Mouse (Mus musculus): Measurements from ENCODE around the gene Foxp1. TPM values are rescaled to one million over a fixed set of nuclear protein-coding genes. Genes with fewer than 3 reads are reported as not detected.

Foxp1 gene
- polyA plus RNA-seq, 1 experiment from 2014 or later, result 65.4 TPM

DNA sequence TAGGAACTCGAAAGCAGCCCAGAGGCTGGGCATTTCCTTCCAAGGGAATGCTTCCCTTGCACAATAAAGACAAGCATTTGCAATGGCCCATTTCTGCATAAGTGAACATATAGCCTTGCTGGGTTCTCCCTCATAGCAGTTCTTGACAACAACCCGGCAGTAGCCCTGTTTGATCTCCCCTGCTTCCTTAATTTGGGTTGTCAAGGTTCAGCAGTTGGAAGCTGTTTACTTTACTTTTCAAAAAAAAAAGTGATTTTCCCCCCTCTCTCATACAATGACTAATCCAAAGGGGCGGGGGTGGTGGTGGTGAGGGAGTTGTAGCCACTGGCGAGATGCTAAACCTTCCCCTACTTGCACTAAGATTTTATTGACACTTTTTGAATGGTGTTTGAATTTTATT, 3.5 kb downstream of the Foxp1 start:
- no peak for DNase-seq (ENCODE audit: low spot score)
- no peak overlapping the region for H3K27ac ChIP-seq (replicated peaks; ENCODE audit: low read depth, low read length)

DNA sequence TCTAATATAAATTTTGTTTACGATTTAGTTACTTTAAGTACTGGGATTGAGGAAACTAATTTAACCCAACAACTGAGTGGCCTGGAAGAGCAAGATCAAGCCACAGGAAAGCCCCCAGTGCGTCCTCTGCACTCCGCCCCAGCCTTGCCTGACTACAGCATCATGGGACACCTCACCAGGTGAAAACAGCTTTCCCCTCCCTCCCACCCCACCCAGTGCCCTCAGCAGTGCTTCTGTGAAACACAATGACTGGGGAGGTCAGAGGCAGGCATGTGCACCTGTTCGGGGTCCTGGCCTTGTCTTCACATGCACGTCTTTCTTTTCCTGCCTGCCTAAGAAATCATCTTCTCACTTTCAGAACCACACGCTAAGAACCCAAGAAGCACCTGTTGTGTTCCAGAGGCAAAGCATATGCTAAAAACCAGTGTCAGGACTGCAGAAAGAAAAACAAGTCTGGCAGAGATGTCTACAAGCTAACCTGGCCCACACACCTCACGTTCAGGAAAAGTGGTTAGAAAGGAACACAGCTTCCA, 6.8 kb downstream of the Foxp1 start:
- H3K4me2 ChIP-seq (ENCODE audit: low read depth, severe bottlenecking), result no peak overlapping the region
- H3K4me3 ChIP-seq (ENCODE audit: low read depth, low read length), result no peak overlapping the region
- peaks cover 6% of the 10 kb centered on the region; the same call in 1 of the 2 replicates for H3K4me1 ChIP-seq (ENCODE audit: control insufficient read depth, insufficient read depth, low read length)
- 77% methylated on average over 7 of the region's 7 CpGs for WGBS
- H3K9ac ChIP-seq (ENCODE audit: low read length), result no peak overlapping the region
- no peak for ATAC-seq (ENCODE audit: insufficient number of reproducible peaks, low FRiP score, low TSS enrichment, low read depth)
- peaks cover 4% of the 10 kb centered on the region for H3K27me3 ChIP-seq (ENCODE audit: control insufficient read depth, insufficient read depth, low read length)
- no peak for DNase-seq (ENCODE audit: low spot score)
- H3K27ac ChIP-seq (replicated peaks; ENCODE audit: low read depth, low read length), result no peak overlapping the region
- H3K9me3 ChIP-seq (ENCODE audit: control insufficient read depth, low read length), result no peaks in the 10 kb centered on the region
- no peaks in the 10 kb centered on the region for H3K36me3 ChIP-seq (ENCODE audit: control insufficient read depth, insufficient read depth, low read length)

More for the DNA sequence above, 3.5 kb downstream of the Foxp1 start:
- H3K9me3 ChIP-seq (ENCODE audit: control insufficient read depth, low read length), result no peaks in the 10 kb centered on the region
- no peak overlapping the region for H3K9ac ChIP-seq (ENCODE audit: low read length)
- no peak for ATAC-seq (ENCODE audit: insufficient number of reproducible peaks, low FRiP score, low TSS enrichment, low read depth)
- peaks cover 4% of the 10 kb centered on the region for H3K27me3 ChIP-seq (ENCODE audit: control insufficient read depth, insufficient read depth, low read length)
- 16% methylated on average over 4 of the region's 4 CpGs for WGBS
- no peak overlapping the region for H3K4me3 ChIP-seq (ENCODE audit: low read depth, low read length)
- H3K4me2 ChIP-seq (ENCODE audit: low read depth, severe bottlenecking), result no peak overlapping the region
- H3K4me1 ChIP-seq (ENCODE audit: control insufficient read depth, insufficient read depth, low read length), result 0 out of 2 replicates have a peak, but pooled peaks cover 3% of the 10 kb centered on the region
- H3K36me3 ChIP-seq (ENCODE audit: control insufficient read depth, insufficient read depth, low read length), result no peaks in the 10 kb centered on the region

DNA sequence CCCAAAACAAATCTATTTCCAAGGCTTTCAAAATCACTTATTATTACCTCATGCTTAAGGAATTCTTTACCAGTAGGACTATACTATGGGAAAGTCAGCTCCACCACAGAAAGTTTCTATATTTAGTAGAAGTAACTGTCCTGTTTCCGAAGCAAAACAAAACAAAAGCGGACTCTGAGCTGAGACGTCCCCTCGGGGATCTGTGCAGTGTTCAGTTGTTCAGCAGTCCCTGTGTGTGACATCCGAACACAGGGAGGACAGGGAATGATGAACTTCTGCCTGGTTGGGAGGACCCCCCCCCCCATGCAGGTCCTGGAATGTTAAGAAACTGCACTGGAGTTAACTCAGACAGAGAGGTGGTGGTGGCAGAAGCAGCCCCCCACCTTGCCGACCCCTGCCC, 10.7 kb downstream of the Foxp1 start:
- H3K4me3 ChIP-seq (ENCODE audit: low read depth, low read length), result no peak overlapping the region
- H3K4me1 ChIP-seq (ENCODE audit: control insufficient read depth, insufficient read depth, low read length), result peaks cover 3% of the 10 kb centered on the region; the same call in 1 of the 2 replicates
- WGBS, result 77% methylated on average over 6 of the region's 6 CpGs
- H3K9ac ChIP-seq (ENCODE audit: low read length), result no peak overlapping the region
- H3K27ac ChIP-seq (replicated peaks; ENCODE audit: low read depth, low read length), result no peak overlapping the region
- no peaks in the 10 kb centered on the region for H3K36me3 ChIP-seq (ENCODE audit: control insufficient read depth, insufficient read depth, low read length)
- H3K27me3 ChIP-seq (ENCODE audit: control insufficient read depth, insufficient read depth, low read length), result no peaks in the 10 kb centered on the region; the same call in 1 of the 2 replicates
- H3K9me3 ChIP-seq (ENCODE audit: control insufficient read depth, low read length), result no peaks in the 10 kb centered on the region
- ATAC-seq (ENCODE audit: insufficient number of reproducible peaks, low FRiP score, low TSS enrichment, low read depth) (no peak), DNase-seq (ENCODE audit: low spot score) (no peak)
- no peak overlapping the region for H3K4me2 ChIP-seq (ENCODE audit: low read depth, severe bottlenecking)

GRCm38 (mm10) chr6:99509189-99509592, 13.3 kb downstream of the Foxp1 start:
- H3K9ac ChIP-seq (ENCODE audit: low read length), result no peak overlapping the region
- no peaks in the 10 kb centered on the region for H3K36me3 ChIP-seq (ENCODE audit: control insufficient read depth, insufficient read depth, low read length)
- H3K27ac ChIP-seq (replicated peaks; ENCODE audit: low read depth, low read length), result no peak overlapping the region
- no peak overlapping the region for H3K4me2 ChIP-seq (ENCODE audit: low read depth, severe bottlenecking)
- H3K4me1 ChIP-seq (ENCODE audit: control insufficient read depth, insufficient read depth, low read length), result peaks cover 3% of the 10 kb centered on the region; the same call in 1 of the 2 replicates
- DNase-seq (ENCODE audit: low spot score) (no peak), ATAC-seq (ENCODE audit: insufficient number of reproducible peaks, low FRiP score, low TSS enrichment, low read depth) (no peak)
- 91% methylated on average over 9 of the region's 9 CpGs for WGBS
- H3K9me3 ChIP-seq (ENCODE audit: control insufficient read depth, low read length), result no peaks in the 10 kb centered on the region
- H3K4me3 ChIP-seq (ENCODE audit: low read depth, low read length), result no peak overlapping the region
- no peaks in the 10 kb centered on the region for H3K27me3 ChIP-seq (ENCODE audit: control insufficient read depth, insufficient read depth, low read length)

DNA sequence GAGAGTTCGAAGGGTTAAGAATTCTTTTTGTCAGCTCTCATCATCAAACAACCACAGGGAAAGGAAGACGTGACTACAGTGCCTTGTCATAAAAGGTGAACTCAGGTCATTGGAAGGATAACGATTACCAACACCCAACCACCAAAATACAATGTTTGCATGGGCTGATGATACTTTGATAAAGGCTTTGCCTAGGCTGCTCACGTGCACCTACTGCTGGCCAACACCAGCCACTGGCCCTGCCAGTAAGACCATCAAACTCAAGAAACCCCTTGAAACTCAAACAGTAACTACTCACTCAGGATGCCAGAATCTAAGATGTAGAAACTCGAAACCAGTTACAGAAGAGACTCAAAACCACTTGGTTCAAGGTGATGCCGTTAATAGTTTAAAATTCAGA, 15.7 kb downstream of the Foxp1 start:
- H3K36me3 ChIP-seq (ENCODE audit: control insufficient read depth, insufficient read depth, low read length), result no peaks in the 10 kb centered on the region
- 80% methylated on average over 6 of the region's 6 CpGs for WGBS
- H3K27me3 ChIP-seq (ENCODE audit: control insufficient read depth, insufficient read depth, low read length), result no peaks in the 10 kb centered on the region
- H3K4me2 ChIP-seq (ENCODE audit: low read depth, severe bottlenecking), result no peak overlapping the region
- no peak overlapping the region for H3K4me3 ChIP-seq (ENCODE audit: low read depth, low read length)
- H3K9ac ChIP-seq (ENCODE audit: low read length), result no peak overlapping the region
- DNase-seq (ENCODE audit: low spot score) (no peak), ATAC-seq (ENCODE audit: insufficient number of reproducible peaks, low FRiP score, low TSS enrichment, low read depth) (no peak)
- H3K27ac ChIP-seq (replicated peaks; ENCODE audit: low read depth, low read length), result no peak overlapping the region
- H3K9me3 ChIP-seq (ENCODE audit: control insufficient read depth, low read length), result no peaks in the 10 kb centered on the region
- no peaks in the 10 kb centered on the region for H3K4me1 ChIP-seq (ENCODE audit: control insufficient read depth, insufficient read depth, low read length)

GRCm38 (mm10) chr6:99503741-99504140, 18.8 kb downstream of the Foxp1 start:
- H3K4me3 ChIP-seq (ENCODE audit: low read depth, low read length), result no peak overlapping the region
- DNase-seq (ENCODE audit: low spot score), result no peak
- H3K9ac ChIP-seq (ENCODE audit: low read length), result no peak overlapping the region
- H3K27ac ChIP-seq (replicated peaks; ENCODE audit: low read depth, low read length), result no peak overlapping the region
- ATAC-seq (ENCODE audit: insufficient number of reproducible peaks, low FRiP score, low TSS enrichment, low read depth), result no peak
- H3K9me3 ChIP-seq (ENCODE audit: control insufficient read depth, low read length), result no peaks in the 10 kb centered on the region
- H3K36me3 ChIP-seq (ENCODE audit: control insufficient read depth, insufficient read depth, low read length), result no peaks in the 10 kb centered on the region
- no peaks in the 10 kb centered on the region for H3K27me3 ChIP-seq (ENCODE audit: control insufficient read depth, insufficient read depth, low read length)
- no peak overlapping the region for H3K4me2 ChIP-seq (ENCODE audit: low read depth, severe bottlenecking)
- WGBS, result 94% methylated on average over 1 of the region's 1 CpGs
- no peaks in the 10 kb centered on the region for H3K4me1 ChIP-seq (ENCODE audit: control insufficient read depth, insufficient read depth, low read length)

DNA sequence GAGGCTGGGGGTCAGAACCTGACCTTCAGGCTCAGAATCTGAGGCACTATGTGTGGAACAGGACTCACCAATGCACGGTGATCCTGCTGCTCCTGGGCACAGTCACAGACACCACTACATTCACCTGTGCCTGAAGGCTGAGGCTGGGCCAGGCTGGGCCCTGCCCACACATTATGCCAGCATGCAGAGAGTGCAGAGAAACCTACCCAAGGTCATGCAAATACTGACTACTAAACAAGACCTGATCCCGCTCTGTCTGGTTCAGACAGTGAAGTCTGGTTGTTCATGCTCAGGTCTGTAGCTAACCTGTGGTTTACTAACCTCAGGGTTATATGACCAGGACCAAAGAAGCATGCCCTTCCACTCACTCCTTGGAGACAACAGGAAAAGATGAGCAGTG, 19.8 kb downstream of the Foxp1 start:
- Histone ChIP-seq H3K4me2 (ENCODE audit: low read depth, severe bottlenecking) (no peak overlapping the region), H3K4me3 (ENCODE audit: low read depth, low read length) (no peak overlapping the region), H3K27ac (replicated peaks; ENCODE audit: low read depth, low read length) (no peak overlapping the region), H3K9me3 (ENCODE audit: control insufficient read depth, low read length) (no peaks in the 10 kb centered on the region), H3K9ac (ENCODE audit: low read length) (no peak overlapping the region), H3K36me3 (ENCODE audit: control insufficient read depth, insufficient read depth, low read length) (no peaks in the 10 kb centered on the region), H3K27me3 (ENCODE audit: control insufficient read depth, insufficient read depth, low read length) (no peaks in the 10 kb centered on the region), H3K4me1 (ENCODE audit: control insufficient read depth, insufficient read depth, low read length) (no peaks in the 10 kb centered on the region; the same call in 1 of the 2 replicates)
- DNase-seq (ENCODE audit: low spot score), result no peak
- 86% methylated on average over 2 of the region's 2 CpGs for WGBS
- ATAC-seq (ENCODE audit: insufficient number of reproducible peaks, low FRiP score, low TSS enrichment, low read depth), result no peak

DNA sequence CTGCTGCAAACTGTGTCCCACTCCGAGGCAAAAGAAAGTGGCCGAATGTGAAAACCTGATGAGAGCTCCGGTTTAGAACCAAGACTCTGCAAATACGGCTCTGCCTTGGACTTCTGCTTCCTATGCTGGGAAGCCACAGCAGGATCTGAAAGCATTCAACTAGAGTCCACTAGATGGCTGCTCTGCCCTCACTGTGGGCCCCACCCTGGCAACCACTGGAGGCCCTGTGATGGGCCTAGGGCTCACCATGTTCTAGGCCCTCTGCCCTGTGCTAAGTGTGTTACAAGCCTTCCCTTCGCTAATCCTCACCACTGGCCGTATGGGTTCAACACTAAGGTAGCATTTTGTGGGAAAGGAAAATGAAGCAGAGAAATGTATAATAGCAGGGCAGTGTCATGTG, 20.2 kb downstream of the Foxp1 start:
- DNase-seq (ENCODE audit: low spot score), result no peak
- H3K4me2 ChIP-seq (ENCODE audit: low read depth, severe bottlenecking), result no peak overlapping the region
- ATAC-seq (ENCODE audit: insufficient number of reproducible peaks, low FRiP score, low TSS enrichment, low read depth), result no peak
- H3K9me3 ChIP-seq (ENCODE audit: control insufficient read depth, low read length), result no peaks in the 10 kb centered on the region
- WGBS, result 89% methylated on average over 6 of the region's 6 CpGs
- H3K9ac ChIP-seq (ENCODE audit: low read length), result no peak overlapping the region
- no peaks in the 10 kb centered on the region; the same call in 1 of the 2 replicates for H3K4me1 ChIP-seq (ENCODE audit: control insufficient read depth, insufficient read depth, low read length)
- no peaks in the 10 kb centered on the region for H3K27me3 ChIP-seq (ENCODE audit: control insufficient read depth, insufficient read depth, low read length)
- H3K4me3 ChIP-seq (ENCODE audit: low read depth, low read length), result no peak overlapping the region
- no peaks in the 10 kb centered on the region for H3K36me3 ChIP-seq (ENCODE audit: control insufficient read depth, insufficient read depth, low read length)
- no peak overlapping the region for H3K27ac ChIP-seq (replicated peaks; ENCODE audit: low read depth, low read length)

Data from limb, embryonic 11.5 days (tissue).